Mouse (Mus musculus) heart, adult 2 months (tissue): ENCODE results near the gene Gramd1c.

Experiments
- CTCF ChIP-seq: fragments of 200-600 bp; IDR thresholded peaks from 2 replicates; pipeline ENCODE4 v1.8.1; 2022; ENCODE audit warnings: antibody characterized with exemption, mild to moderate bottlenecking, moderate library complexity
- EP300 ChIP-seq: fragments of 200-500 bp; IDR thresholded peaks from 2 replicates; pipeline ENCODE4 v1.6.1; 2011; ENCODE audit warnings: low read depth, low read length, control low read depth; ENCODE audit not compliant: insufficient read depth
- POLR2A ChIP-seq: fragments of 200-500 bp; IDR thresholded peaks from 2 replicates; pipeline ENCODE4 v1.6.1; 2011; ENCODE audit warnings: mild to moderate bottlenecking, low read depth, low read length, control low read depth; ENCODE audit not compliant: insufficient read depth

- TF ChIP-seq POLR2A (no peak), CTCF (no peak), EP300 (no peak)
Measured at GRCm38 (mm10) chr16:43963291-43963690, 99.9 kb downstream of the Gramd1c start.
